Mouse (Mus musculus): ENCODE measurements around the gene Nt5c2.

Nt5c2 gene

DNA sequence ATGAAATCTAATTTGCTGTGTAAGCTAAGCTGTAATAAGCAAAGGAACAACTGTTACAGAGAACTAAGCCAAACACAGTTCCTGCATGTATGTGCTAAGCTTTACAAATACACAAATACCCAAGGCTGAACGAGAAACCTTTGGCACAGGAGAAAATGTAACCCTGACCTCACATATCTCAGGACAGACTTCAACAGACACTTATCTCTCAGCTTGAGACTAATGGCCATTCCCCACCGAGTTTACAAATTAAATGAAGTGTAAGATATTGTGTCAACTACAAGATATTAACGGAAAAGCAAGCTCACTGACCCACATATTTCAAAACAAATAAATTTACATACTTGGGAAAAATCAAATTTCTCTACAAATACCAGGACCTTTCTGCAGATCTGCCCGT is 86.8 kb downstream of the Nt5c2 start:
- no peak for DNase-seq (ENCODE audit: low spot score)

DNA sequence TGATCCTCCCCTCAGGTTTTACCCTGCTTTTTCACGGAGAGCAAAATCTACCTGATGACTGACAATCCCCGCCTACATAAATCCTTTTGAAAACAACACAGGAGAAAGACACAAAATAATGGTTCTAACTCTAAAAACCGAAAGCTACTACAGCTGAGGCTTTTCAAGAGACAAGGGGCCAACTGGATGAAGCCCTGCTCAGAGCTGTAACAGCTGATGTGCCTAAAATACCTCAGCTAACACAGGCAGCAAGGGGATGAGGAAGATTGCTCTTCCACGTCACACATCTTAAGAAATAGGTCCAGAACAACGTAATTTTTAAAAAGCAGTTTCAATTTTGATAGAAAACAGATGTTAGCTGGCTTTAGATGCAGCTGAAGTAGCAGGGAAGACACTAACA is 88.0 kb downstream of the Nt5c2 start:
- DNase-seq (ENCODE audit: low spot score) = no peak

DNA sequence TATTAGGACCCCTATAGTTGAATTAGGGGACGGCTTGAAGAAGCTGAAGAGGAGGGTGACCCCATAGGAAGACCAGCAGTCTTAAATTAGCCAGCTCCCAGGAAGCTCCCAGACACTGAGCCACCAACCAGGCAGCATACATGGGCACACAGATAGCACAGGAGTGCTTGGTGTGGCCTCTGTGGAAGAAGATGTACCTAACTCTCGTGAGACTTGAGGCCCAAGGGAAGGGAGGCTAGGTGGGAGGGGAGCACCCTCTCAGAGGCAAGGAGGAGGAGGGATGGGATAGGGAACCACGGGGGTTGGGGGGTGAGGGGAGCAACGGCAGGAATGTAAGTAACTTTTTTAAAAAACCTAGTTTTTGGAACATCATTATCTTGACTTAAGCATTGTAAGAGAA is 88.6 kb downstream of the Nt5c2 start:
- DNase-seq (ENCODE audit: low spot score) = peak; percentile 32

DNA sequence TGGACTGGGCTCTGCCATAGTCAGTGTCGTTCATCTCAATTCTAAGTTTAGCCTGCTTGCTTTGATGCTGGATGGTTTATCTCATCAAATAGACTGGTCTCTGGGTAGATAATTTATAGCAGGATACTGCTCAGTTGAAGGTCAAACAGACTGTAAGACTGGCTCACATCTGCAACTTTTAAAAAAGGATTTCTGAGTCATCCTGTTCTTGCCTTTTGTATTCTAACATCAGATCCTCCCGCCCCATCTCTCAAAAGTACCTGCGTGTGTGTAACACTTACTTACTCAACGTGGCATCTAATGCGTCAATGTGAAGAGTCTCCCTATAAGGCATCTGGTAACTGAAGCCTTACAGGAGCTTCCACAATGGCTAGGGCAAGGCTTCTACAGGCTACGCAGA is 94.4 kb downstream of the Nt5c2 start:
- DNase-seq (ENCODE audit: low spot score) = no peak

DNA sequence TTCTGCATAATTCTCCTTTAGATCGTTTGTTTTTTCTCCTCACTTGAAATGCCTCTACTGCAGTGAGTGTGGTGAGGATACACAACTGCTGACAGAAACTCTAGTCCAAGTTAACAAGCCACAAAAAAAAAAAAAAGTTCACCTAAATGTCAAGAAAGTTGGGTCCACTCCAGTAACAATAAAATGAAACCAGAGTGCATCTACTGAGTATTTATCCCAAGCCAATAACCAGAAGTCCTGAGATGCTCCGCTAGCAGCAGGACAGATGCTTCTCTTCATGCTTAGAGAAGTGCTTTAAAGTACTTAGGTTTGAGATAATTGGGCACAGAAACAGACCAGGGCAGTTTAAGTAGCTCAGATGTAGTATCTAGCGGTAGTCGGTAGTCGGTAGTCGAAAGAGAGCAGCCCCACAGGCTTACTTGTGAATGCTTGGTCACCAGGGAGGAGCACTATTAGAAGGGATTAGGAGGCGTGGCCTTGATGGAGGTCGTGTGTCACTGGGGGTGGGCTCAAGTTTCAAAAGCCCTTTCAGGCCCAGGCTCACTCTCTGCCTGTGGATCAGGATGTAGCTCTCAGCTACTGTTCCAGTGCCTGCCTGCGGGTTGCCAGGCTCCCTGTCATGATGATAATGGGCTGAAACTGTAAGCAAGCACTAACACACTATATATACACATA is 99.4 kb downstream of the Nt5c2 start:
- no peak for DNase-seq (ENCODE audit: low spot score)

DNA sequence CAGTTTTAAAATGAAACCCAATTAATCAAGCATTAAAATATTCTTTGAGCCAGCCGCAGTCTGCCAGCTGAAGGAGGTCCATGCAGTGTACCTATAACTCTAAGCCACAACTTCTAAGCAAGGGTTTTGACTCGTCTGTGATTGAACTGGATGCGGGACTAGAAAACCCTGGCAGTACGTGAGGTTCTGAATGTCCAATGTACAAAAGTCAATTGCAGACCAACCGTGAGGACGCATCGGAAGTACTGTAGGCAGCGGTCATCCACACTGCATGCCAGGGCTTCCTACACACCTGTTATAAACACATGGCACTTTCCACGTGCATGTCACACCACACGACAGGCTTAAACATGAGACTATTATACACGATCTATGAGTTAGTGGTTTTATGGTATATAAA is 101.3 kb downstream of the Nt5c2 start:
- DNase-seq (ENCODE audit: low spot score) = no peak

DNA sequence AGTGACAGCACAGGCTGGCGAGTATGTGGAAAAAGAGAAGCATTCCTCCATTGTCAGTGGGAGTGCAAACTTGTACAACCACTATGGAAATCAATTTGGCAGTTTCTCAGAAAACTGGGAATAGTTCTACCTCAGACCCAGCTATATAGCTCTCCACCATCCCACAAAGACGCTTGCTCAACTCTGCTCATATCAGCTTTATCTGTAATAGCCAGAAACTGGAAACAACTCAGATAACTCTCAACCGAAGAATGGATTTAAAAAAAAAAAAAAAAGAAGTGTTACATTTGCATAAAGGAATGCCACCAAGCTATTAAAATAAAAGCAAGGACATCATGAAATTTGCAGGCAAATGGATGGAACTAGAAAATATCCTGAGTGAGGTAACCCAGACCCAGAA is 103.5 kb downstream of the Nt5c2 start:
- peak; percentile 40 for DNase-seq (ENCODE audit: low spot score)

DNA sequence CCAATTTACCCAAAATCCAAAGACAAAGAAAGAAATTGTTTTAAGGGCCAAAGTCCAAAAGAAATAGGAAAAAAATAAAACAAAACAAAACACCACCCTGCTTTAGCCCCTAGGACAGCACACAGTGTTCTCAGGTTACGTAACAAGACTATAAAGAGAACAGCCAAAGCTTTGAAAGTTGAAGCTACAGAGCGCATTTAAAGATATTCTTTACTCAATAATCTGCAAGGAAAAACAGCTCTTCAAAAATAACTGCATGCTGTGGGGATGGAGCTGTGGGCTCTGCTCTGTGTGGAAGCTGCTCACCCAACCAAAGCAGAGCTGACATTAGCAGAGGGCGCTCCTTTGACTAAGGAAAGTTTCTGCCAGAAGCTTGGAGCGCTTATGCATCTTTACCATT is 106.0 kb downstream of the Nt5c2 start:
- DNase-seq (ENCODE audit: low spot score) = no peak

DNA sequence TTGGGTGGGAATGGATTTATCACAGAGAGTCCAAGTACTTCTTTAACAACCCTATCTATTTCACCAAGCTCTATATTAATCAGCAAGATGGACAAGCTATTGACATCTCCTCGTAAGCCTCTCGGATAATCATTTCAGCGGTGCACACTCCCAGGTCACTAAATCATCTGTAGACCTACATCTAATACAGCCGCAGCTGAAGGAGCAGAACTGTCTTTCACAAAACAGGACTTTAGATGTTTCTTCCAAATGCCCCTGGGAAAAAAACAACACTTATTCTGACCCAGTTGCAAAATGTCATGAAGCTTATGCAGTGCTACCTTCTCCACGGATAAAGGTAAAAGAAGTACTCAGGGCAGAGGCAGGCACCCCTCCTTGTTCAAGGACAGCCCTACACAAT is 106.7 kb downstream of the Nt5c2 start:
- DNase-seq (ENCODE audit: low spot score) = no peak

DNA sequence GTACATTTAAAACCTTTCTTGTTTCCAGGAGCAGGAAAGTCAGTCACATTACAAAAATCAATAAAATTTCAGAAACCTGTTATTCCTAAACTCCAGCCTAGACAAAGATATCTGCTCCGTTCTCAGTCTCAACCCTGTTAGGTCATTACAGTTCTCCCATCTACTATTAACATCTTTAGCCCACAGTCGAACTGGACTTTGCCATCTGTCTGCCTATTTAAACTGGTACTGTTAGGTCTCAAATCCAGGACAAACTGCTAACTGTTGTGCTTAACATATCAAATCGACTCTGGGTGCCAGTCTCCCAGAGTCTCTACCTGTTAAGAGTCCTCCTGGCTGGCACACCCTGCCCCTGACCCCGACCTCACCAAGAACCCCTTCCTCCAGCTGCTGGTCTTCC is 109.0 kb downstream of the Nt5c2 start:
- DNase-seq (ENCODE audit: low spot score) = peak; percentile 24

DNA sequence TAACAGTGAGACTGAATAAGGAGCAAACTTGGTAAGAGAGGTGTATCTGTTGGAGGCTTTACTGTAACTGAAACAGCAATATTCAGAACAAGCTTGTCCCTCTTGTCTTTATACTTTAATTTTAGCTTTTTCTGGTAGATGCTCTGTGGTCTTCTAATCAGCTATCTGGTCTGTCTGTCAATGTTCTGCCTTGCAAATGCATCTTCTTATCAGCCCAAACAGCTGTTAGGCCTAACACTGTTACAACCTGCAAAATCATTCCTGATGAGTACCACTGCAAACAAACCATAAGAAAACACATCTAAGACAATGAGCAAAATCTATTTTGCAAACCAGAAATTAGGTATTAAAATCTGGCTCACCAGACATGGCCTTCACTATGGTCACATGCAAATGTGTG is 109.6 kb downstream of the Nt5c2 start:
- peak; percentile 73 for DNase-seq (ENCODE audit: low spot score)

DNA sequence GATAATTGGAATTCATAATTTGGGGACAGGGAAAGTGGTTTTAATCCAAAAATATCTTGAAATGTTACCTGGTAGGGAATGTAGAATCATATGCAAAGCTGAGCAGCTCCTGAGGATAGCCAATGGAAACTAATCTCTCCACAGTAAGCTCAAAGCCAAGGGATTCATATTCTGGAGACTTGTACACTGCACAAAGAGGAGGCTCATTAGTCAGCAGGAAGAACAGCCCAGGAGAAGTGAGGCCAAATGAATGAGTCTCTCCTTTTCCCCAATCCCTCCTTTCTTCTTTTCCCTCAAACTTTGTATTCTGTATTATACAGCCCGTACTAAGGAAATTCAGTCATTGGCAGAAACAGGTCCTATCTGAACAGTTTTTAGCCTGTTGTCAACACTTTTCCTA is 110.0 kb downstream of the Nt5c2 start:
- DNase-seq (ENCODE audit: low spot score) = no peak

DNA sequence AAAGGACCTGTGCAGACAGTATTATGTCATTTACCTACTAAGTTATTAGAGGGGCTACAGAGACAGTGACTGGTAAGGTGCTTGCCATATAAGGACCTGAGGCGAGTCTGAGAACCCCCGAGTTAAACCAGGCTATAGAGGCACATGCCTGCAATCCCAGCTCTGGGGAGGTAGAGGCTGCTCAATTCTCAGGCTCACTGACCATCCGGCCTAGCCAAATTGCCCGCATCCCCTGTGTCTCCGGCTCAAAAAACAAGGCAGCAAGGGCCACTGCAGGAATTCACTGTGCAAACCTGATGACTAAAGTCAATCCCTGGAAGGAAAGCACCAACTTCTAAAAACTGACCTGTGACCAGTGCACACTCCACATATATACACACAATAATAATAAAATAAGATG is 111.6 kb downstream of the Nt5c2 start:
- no peak for DNase-seq (ENCODE audit: low spot score)

DNA sequence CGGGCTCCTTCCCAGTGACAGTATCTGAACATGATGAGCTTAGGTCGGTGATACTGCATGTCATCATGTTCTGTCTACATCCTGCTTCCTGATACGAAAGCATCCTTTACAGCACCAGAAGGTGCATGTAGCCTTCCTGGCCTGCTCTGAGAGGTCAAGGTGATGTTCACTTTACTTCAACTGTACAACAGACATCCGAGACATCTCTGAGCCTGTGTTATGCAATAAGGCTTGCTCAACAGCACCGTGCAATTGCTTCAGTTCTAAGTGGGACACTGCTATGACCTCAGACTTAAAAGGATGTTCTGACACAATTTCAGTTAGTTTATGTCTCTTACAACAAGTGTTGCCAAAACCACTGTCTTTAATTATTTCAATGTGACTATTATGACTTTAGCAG is 113.6 kb downstream of the Nt5c2 start:
- peak; percentile 14 for DNase-seq (ENCODE audit: low spot score)

DNA sequence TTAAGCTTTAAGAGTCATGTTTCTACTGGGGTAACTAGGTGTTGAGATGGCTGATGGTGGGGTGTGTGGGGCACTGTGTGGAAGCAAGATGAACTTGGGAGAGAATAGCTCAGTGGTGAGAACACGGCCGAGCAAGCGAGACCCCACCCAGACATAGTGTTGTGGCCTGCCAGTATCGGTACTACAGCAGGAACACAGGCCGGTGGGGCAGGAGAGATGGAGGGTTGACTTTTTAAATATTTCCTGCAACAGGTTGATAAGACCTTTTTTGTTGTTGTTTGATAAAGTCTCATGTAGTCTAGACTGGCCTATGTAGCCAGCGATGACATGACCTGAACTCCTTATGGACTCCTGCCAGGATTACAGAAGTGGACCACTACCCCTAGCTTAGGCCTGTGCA is 114.2 kb downstream of the Nt5c2 start:
- peak; percentile 51 for DNase-seq (ENCODE audit: low spot score)

DNA sequence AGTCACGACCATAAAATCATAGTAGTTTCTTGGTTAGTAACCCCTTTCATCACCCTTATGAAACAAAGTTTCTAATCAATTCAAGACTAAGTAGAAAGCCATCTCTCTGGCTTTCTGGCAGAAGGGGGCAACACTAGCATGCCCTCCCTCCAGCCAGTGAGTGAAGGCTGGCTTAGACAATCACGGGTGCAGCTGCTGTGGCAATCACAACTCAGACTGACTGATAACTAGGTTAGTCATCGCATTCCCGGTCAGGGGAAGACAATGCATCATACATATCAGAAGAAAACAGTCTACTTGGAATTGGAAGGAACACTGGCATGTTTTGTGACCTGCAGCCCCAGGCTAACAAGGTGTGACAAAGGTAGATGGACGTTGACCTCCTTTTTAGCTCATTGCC is 115.1 kb downstream of the Nt5c2 start:
- no peak for DNase-seq (ENCODE audit: low spot score)

DNA sequence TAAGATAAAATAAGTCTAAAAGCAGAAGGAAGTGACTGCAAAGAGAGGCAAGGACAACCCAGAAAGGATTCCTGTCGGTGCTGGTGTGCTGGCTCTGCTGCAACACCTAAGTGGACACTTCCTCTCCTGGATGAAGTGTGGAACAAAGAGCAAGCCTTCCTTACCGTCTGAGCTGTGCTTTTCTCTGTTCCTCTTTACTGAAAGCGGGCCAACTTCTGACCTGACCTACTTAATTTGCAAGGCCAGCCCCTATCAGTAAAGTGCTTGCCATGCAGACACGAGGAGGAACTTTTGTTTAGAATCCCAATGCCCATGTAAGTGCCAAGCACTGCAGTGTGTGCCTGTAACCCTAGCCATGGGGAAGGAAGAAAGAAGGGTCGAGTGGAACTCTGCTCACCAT is 115.6 kb downstream of the Nt5c2 start:
- DNase-seq (ENCODE audit: low spot score) = no peak

DNA sequence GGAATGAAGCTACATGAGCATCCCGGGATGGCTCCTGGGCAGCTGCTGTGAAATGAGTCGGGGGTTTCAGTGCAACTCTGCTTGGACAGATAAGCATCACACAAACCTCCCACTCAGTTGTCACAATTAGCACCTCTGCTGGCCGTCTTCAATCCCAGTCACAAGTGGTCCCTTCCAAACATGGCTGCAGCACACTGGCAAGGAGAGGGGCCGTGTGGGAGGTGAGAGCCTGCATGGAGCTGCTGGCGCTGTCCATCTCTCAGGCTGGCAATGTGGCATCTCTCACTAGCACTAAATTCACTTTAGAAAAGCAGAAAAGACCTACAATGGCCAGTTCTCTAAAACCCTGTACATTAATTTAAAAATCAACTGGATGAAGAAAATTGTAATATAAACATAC is 116.7 kb downstream of the Nt5c2 start:
- DNase-seq (ENCODE audit: low spot score) = no peak

DNA sequence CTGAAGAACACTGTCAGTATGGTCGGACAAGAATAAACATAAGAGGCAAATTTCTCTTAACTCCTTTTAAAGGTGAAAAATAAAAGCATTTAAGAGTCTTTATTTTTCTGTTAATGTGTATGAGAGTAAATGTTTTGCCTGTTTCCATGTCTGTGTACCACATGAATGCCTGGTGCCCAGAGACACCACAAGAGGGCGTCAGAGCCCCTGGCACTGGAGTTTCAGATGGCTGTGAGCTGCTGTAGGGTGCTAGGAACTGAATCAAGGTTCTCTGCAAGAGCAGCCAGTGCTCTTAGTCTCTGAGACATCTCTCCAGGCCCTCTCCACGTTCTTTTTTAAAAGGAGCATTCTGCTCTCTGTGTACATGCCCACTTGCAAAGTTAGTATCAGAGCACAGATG is 117.8 kb downstream of the Nt5c2 start:
- no peak for DNase-seq (ENCODE audit: low spot score)

DNA sequence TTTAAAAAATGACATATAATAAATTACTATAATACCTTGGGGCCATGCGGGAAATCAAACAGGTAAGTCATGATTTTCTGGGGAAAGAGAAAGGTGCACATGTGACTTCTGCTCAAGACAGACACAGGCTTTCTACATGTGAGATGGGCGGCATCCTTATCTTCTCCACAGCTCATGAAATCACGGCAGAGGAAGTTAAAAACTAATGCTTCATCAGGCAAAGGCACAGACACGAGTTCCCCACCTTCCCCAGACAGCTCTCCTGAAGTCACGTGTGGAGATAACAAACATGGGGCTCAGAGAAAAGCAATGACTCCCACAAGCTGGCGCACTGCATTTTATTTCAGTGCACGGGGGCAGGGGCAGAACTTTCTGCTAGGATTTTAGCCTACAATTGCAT is 121.5 kb downstream of the Nt5c2 start:
- no peak for DNase-seq (ENCODE audit: low spot score)

DNA sequence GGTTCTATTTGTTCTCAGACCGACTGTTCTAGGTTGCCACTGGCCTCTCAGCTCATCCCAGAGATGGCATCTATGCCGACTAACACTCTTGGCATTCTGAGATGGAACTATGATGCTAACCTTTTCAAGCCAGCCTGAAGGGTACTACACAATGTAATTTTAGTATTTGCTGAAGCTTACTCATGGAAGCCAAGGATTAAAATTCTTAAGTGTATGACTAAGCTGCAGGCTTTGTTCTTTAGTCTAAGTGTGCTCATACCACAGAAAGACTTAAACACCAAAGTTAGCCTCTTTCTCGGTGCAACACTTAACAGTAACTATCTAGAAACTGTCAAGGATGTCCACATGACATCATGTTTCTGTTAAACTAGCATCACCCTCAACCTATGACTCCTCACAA is 122.1 kb downstream of the Nt5c2 start:
- no peak for DNase-seq (ENCODE audit: low spot score)

DNA sequence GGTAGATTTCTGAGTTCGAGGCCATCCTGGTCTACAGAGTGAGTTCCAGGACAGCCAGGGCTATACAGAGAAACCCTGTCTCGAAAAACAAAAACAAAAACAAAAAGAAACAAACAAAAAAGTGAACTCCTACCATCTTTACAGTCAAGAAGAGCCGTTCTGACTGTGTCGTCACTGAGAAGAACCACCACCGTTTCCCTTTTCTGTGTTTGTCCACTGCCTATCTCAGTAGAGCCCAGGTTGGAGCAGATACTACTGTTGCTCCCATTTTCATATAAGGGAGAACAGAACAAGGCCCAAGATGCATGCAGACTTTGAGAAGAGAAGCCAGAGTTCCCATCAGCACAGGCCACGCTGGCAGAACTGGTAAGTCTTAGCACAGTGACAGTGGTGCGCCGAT is 124.3 kb downstream of the Nt5c2 start:
- no peak for DNase-seq (ENCODE audit: low spot score)

DNA sequence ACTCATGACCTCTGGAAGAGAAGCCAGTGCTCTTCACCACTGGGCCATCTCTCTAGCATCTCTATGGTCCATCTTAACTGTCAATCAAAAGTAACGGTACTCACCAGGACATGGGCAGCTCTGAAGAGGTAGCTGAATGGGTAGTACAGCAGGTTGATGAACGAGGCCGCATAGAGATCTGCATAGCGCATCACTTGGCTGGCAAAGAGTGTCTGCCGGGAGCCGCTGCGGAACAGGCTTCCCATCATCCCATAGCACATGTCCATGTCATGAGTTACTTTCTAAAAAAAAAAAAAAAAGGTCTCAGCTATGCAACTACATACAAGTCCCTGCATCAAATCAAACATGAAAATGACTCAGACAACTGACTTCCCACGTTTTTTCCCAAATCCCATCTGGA is 125.3 kb downstream of the Nt5c2 start:
- DNase-seq (ENCODE audit: low spot score) = no peak

DNA sequence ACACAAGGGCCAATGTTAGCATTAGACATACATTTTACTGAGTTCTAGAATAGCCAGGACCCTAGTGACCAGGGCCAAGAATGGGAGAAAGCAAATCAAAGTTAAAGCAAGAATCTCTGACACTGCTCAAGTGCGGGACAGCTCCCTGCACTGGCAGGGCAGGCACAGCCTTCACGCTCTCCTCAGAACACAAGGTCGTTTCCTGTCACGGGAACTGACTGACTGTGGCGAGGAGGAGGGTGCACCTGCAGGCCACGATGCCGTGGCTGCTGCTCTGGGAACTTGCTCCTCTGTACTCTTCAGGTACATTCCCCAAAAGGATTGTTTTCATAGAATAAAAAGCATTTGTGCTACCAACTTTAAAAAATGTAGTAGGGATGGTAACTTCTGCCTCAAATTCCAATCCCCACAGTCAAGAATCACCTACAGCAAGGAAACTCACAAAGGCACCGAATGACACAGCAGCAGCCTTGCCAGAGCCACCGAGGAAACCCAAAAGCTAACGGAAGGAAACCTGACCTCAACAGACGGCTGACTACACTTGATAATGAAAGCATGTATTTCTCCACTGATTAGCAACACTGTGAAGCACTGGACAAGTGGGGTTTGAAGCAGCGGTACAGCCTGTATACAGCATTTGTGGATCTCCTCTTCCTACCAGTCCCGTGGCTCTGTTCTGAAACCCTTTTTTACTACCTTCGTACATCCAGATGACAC is 127.0 kb downstream of the Nt5c2 start:
- peak; percentile 41 for DNase-seq (ENCODE audit: low spot score)
